Mouse (Mus musculus): ENCODE results near the gene Phyhipl.

The Phyhipl gene

DNA sequence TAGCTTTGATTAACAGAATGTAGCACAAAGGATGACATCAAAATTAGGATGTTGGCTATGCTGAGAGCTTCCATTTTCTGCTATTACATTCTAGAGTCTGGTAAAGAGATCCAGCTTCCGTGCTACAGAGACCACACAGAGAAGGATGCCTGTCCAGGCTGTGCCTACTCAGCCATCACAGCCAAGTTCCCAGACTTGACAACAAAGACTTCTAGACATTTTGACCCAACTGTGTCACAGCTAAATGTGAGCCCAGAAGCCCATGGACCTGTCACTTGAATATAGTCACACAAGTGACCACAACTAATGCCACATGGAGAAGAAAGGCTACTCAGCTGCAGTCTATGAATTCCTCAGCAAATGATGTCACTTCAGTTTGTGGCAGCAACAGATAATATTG is 24.6 kb downstream of the Phyhipl start:
- DNase-seq = no peak

DNA sequence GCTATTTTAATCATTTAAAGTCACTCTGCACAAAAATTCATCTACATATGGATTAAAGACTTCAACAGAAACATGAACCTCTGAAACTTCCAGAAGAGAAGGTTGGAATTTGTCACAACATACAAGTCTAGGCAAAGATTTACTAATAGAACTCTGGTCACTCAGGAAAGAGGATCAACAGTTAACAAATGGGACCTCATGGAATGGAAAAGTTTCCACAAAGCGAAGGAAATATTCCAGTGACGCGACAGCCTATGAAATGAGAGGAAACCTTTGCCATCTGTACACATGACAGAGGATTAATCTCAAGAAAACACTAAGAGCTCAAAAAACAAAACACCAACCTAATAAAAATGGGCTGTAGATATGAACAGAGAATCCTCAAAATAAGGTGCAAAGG is 32.3 kb downstream of the Phyhipl start:
- DNase-seq = no peak

DNA sequence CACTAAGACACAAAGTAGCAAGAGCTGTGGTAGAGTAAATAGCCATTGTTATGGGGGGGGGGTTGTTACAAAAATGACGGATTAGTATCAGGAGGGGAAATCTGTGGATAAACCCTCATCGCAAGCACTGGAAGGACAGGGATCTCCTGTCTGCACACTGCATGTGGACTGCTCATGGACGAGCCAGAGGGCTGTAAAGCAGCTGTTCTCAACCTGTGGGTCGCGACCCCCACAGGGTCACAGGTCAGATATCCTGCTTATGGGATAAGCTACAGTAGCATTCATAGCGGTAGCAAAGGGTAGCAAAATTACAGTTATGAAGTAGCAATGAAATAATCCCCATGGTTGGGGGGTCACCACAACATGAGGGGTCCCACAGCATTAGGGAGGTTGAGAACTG is 39.4 kb downstream of the Phyhipl start:
- DNase-seq = no peak

GRCm38 (mm10) chr10:70611633-70612032 is 44.1 kb downstream of the Phyhipl start:
- DNase-seq = no peak

- peak in 1 of 2 experiments; percentile 53 for DNase-seq
Observed at GRCm38 (mm10) chr10:70599925-70600305, 55.9 kb downstream of the Phyhipl start.

DNA sequence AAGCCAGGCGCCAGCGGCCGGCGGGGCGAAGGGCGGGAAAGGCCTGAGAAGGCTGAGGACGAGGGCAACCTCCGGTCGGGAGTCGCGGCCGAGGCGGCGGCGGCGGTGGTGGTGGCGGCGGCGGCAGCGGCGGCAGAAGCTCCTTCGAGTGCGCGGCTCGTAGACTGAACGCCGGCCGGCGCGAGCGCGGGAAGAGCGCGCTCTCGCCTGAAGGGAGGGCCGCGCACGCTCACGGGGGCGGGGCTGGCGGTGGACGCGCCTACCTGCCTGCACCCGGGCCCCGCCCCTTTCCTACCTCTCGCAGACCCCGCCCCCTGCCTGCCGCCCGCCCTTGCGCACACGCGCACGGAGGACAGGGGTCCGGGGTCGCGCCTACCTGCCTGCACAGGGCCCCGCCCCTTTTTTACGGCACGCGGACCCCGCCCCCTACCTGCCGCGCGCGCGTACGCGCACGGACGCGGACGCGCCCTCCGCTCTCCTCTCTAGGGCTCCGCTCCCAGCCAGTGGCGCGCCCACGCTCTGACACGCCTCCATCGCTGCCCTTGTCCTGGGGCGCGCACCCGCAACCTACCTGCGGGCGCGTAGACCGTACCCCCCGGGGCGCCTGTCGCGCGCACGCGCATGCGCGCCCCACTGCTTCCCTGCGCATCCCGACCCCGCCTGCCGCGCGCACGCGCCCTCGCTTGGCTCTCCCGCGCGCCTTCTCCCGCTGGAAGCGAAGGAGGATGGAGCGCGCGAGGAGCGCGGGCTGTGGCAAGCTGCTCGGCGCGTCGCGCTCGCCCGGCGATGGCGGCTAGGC is 56.4 kb downstream of the Phyhipl start:
- peak; percentile 92 to 96 for DNase-seq

GRCm38 (mm10) chr10:70598516-70599125 is 57.1 kb downstream of the Phyhipl start:
- peak in 1 of 2 experiments; percentile 60 for DNase-seq

DNA sequence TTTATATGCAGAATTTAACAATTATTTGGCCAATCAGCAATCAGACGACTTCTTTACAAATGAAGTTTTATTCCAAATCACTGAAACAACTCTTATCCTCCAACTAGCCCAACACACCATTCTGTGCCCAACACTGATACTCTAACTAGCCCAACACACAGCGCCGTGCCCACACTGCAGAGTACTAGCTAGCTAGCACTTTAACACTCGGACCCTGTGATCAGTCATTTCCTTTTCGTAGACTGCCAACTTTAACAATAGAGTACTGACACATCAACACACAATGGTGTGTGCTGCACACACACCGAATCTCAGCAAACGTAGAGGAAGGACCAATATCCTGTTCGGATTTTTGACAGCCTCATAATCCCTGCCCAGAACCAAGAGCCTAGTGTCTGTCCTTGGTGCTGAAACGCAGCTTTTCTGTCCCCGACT is 57.7 kb downstream of the Phyhipl start:
- peak; percentile 73 to 80 for DNase-seq

DNA sequence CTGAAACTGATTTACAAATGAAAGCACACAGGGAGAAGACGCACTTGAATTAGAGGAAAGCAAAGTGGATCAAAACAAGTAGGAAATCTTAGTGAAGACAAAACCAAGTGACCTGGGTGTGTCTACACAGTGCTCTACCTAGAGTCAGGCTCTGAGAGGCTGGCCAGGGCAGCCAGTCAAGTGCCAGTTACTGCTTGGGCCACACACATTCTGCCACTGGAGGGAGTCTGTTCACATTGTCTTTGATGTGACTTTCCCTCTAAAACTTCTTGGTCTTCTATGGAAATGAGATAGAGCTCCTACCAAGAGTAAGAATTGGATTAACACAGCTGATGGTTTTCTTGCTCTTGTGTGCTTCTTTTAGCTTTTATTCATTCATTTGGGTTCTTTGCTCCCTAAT is 61.8 kb downstream of the Phyhipl start:
- peak; percentile 43 to 57 for DNase-seq

DNA sequence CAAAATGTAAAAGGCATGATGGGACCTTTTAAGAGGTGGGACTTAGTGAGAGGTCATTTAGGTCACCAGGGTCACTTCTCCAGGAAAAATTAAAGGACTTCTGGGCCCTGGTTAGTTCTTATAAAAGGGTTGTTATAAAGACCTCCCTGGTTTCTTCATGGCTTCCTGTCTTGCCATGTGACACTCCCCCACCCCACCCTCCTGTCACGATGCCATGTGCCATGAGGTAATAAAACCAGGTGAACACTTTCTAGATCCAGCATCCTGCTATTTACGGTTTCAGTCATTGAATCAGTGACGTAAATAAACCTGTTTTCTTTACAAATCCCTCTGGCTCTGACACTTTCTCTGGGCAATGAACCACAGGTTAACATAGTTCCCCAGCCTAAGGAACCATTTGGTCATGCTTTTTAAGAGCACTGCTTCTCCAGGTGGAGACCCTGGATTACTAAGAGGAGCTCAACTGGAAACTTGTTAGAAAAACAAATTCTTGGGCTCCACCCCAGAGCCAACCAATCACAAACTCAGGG is 68.8 kb downstream of the Phyhipl start:
- peak in 1 of 2 experiments; percentile 31 for DNase-seq

DNA sequence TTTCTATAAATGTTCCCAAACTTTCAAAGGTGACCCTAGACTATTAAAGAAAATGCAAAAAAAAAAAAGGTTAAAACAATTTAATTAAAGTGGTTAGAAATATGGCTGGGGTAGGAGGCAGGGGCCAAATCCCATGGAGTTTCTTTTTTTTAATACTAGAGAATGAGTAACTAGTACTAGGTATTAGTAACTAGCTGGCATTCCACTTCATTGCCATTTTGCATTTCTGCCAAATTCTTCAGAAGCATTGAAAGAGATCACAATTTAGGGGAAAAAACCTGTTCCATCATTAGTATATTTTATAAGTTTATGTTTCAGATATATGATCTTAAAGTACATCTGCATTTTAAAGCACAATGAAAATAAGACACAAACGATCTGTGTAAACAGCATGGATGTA is 71.6 kb downstream of the Phyhipl start:
- no peak for DNase-seq

DNA sequence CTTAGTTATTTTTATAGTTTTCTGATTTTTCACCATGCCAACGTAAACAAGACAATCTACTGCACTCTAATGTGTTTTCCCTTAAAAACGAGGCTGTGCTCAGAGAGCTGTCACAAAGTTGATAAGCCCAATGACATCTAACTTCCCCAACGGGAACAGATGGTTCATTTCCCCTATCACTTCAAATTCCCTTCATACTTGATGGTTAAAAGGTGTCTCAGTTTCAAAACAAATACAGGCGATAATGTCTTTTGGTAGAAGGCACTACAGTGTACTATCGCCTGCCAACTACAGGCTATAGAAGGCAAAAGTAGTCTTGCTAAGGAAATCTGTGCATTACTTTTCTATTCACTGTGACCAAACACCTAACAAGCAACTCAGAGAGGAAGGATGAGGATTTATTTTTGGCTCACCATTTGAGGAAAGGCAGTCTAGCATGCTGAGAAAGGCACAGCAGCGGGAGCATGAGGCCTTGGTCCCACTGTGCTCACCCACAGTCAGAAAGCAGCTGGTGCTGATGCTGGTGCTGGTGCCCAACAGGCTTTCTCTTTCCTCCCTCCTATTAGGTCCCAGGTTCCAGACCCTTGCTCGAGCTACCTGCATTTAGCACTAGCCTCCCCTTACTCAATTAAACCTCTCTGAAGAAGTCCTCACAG is 74.1 kb downstream of the Phyhipl start:
- no peak for DNase-seq

GRCm38 (mm10) chr10:70563636-70564035 is 92.1 kb downstream of the Phyhipl start:
- DNase-seq = peak; percentile 84

DNA sequence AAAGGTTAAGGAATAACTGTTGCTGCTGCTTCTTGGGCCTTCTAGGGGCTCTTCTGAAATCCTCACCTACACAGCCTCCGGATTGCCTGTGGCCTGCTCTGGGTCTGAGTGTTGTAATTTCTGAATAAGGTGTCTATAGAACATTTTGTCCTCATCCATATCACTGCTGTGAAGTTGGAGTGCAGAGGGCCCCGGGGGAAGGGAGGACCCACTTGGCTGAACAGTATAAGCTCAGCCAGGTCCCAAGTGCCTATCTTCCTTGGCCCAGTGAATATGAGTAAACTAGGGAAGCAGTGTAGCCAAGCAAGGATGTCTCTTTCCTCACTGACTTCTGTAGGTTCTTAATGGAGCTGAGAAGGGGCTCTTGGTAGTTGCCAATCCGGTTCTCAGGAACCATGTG is 103.2 kb downstream of the Phyhipl start:
- DNase-seq = no peak

- no peak for DNase-seq
Observed at GRCm38 (mm10) chr10:70542857-70543256, 112.9 kb downstream of the Phyhipl start.

GRCm38 (mm10) chr10:70540456-70541195 is 115.1 kb downstream of the Phyhipl start:
- DNase-seq = peak; percentile 60 to 61

GRCm38 (mm10) chr10:70539251-70539650 is 116.5 kb downstream of the Phyhipl start:
- no peak for DNase-seq

DNA sequence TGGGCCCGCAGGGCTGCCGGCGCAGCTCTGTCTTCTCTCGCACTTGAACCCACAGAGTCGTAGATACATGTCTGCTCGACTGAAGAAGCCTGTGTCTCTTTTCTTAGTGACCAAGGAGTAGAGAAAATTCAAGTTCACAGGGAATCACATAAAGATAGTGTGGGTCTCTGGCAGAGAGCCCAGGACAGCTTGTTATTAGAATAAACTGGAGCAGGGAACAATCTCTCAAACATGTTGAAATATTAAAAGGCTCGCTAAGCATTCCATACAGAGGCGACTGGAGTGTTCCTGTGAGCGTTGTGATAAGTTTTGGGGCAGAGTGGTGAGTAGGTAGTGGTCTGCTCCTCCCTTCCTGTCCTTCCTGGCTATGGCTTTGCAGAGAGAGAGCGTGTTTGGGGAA is 118.1 kb downstream of the Phyhipl start:
- DNase-seq = no peak

- DNase-seq = no peak
Observed at GRCm38 (mm10) chr10:70535401-70535800, 120.4 kb downstream of the Phyhipl start.

GRCm38 (mm10) chr10:70534571-70534970 is 121.2 kb downstream of the Phyhipl start:
- no peak for DNase-seq

- no peak for DNase-seq
Observed at GRCm38 (mm10) chr10:70533986-70534385, 121.8 kb downstream of the Phyhipl start.

DNA sequence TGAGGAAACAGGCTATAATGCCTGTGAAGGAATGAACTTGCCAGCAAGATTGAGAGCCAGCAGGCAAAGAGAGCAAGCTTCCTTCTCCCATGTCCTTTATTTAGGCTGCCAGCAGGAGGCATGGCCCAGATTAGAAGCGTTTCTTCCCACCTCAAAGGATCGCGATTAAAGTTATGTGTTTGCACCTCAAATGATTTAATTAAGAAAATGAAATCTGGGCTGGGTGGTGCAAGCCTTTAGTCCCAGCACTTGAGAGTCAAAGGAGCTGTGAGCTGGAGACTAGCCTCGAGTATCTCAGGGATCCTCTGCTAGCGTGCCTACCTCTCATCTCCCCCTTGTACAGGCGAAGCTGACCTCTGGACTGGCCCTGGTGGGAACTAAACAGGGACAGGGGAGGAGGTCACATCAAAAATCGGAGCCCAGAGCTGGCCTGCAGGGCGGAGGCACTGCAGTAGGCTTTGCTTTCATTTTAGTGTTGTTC is 122.4 kb downstream of the Phyhipl start:
- DNase-seq = no peak

- no peak for DNase-seq
Observed at GRCm38 (mm10) chr10:70532249-70532648, 123.5 kb downstream of the Phyhipl start.
